Mouse (Mus musculus) c-Kit-positive CD71-positive TER-119-negative erythroid progenitor cells, embryonic 14.5 days (primary cell): ENCODE results near the gene Invs.
"Not testable (repeated sequence)": the region's sequence is repeated elsewhere in the genome, so short reads cannot be mapped to it uniquely, and the experiment has no call there.

Experiments used
- DNase-seq: peaks from one replicate; pipeline ENCODE4 v3.0.0-alpha.2; 2013; ENCODE audit warnings: low read depth

Gene Invs

GRCm38 (mm10) chr4:48328042-48328441 lies 48.5 kb downstream of the Invs start:
- no peak for DNase-seq

GRCm38 (mm10) chr4:48332453-48333051 lies 53.0 kb downstream of the Invs start:
- no peak for DNase-seq

GRCm38 (mm10) chr4:48334927-48335763 lies 55.6 kb downstream of the Invs start:
- DNase-seq = no peak

- DNase-seq = no peak
Measured at GRCm38 (mm10) chr4:48342705-48343104, 63.1 kb downstream of the Invs start.

- no peak for DNase-seq
Measured at GRCm38 (mm10) chr4:48362367-48362766, 82.8 kb downstream of the Invs start.

- DNase-seq = no peak
Measured at GRCm38 (mm10) chr4:48371037-48371436, 91.5 kb downstream of the Invs start.

- DNase-seq = peak; percentile 53
Measured at GRCm38 (mm10) chr4:48380940-48381339, 101.4 kb downstream of the Invs start.

- DNase-seq = no peak
Measured at GRCm38 (mm10) chr4:48382506-48382905, 102.9 kb downstream of the Invs start.

- DNase-seq = no peak
Measured at GRCm38 (mm10) chr4:48396949-48397348, 117.4 kb downstream of the Invs start.

- DNase-seq = no peak
Measured at GRCm38 (mm10) chr4:48403066-48403640, 123.6 kb downstream of the Invs start.

- DNase-seq = not testable (repeated sequence)
Measured at GRCm38 (mm10) chr4:48405724-48406491, 126.3 kb downstream of the Invs start.

- DNase-seq = peak; percentile 52
Measured at GRCm38 (mm10) chr4:48407350-48408039, 127.9 kb downstream of the Invs start.

GRCm38 (mm10) chr4:48413473-48413872 lies 133.9 kb downstream of the Invs start:
- peak; percentile 34 for DNase-seq

GRCm38 (mm10) chr4:48415838-48416335 lies 136.3 kb downstream of the Invs start:
- DNase-seq = no peak

- DNase-seq = no peak
Measured at GRCm38 (mm10) chr4:48418831-48419468, 139.4 kb downstream of the Invs start.

GRCm38 (mm10) chr4:48422633-48423032 lies 143.1 kb downstream of the Invs start:
- DNase-seq = no peak

GRCm38 (mm10) chr4:48423738-48424137 lies 144.2 kb downstream of the Invs start:
- no peak for DNase-seq

GRCm38 (mm10) chr4:48427413-48427812 lies 147.9 kb downstream of the Invs start:
- DNase-seq = no peak

- DNase-seq = no peak
Measured at GRCm38 (mm10) chr4:48428054-48428453, 148.5 kb downstream of the Invs start.

- no peak for DNase-seq
Measured at GRCm38 (mm10) chr4:48454106-48454773, 174.7 kb downstream of the Invs start.
